In genomic region chrX:135768565-135768964, GRCm38 (mm10) we compare ENCODE assay signal across 31 mouse cellular contexts. TPM values are rescaled to one million over a fixed set of nuclear protein-coding genes. Genes with fewer than 3 reads are reported as not detected.
DNase-seq lines count a peak whose midpoint lies in the region; ATAC-seq and TF ChIP-seq lines count a peak whose summit lies in the region.
"Had no signal": no experiment of that assay in that cellular context is flagged by ENCODE, and none has a peak within 500 bp of the region (broad histone marks: within the 10 kb centered on the region; RNA-seq: fewer than 3 reads in every experiment).

No protein-coding gene starts in this region.

- no peaks in the 10 kb centered on the region for H3K9me3 ChIP-seq in stomach, embryonic 15.5 days
- no peaks in the 10 kb centered on the region for H3K9me3 ChIP-seq in stomach, postnatal 0 days (ENCODE audit: control insufficient read depth, low read length)
- H3K9me3 ChIP-seq in MEL (replicated peaks; ENCODE audit: insufficient read depth, low read length) = no peaks in the 10 kb centered on the region
- H3K9me3 ChIP-seq in intestine, embryonic 15.5 days = no peaks in the 10 kb centered on the region
- no peaks in the 10 kb centered on the region for H3K9me3 ChIP-seq in intestine, postnatal 0 days (ENCODE audit: control insufficient read depth)
- no peaks in the 10 kb centered on the region for H3K9me3 ChIP-seq in forebrain, embryonic 11.5 days (ENCODE audit: control insufficient read depth, low read length)
- H3K9me3 ChIP-seq: embryonic facial prominence, embryonic 13.5 days; embryonic facial prominence, embryonic 15.5 days; forebrain, embryonic 10.5 days; forebrain, embryonic 13.5 days; forebrain, embryonic 15.5 days; G1E had no signal

- H3K4me1 ChIP-seq in stomach, embryonic 15.5 days = no peaks in the 10 kb centered on the region
- H3K4me1 ChIP-seq in stomach, postnatal 0 days (replicated peaks; ENCODE audit: control insufficient read depth, insufficient read depth) = no peaks in the 10 kb centered on the region
- H3K4me1 ChIP-seq in MEL (ENCODE audit: control insufficient read depth in 1 of 2, insufficient read depth in 2 of 2, low read length in 2 of 2) = peaks cover 13% of the 10 kb centered on the region in 2 experiments
- H3K4me1 ChIP-seq in intestine, embryonic 15.5 days (replicated peaks) = no peaks in the 10 kb centered on the region
- H3K4me1 ChIP-seq in intestine, postnatal 0 days (replicated peaks; ENCODE audit: control insufficient read depth, insufficient read depth, low read length) = no peaks in the 10 kb centered on the region
- H3K4me1 ChIP-seq in forebrain, embryonic 11.5 days (replicated peaks; ENCODE audit: control insufficient read depth, insufficient read depth, low read length) = no peaks in the 10 kb centered on the region
- H3K4me1 ChIP-seq: embryonic facial prominence, embryonic 13.5 days; embryonic facial prominence, embryonic 15.5 days; forebrain, embryonic 10.5 days; forebrain, embryonic 13.5 days; forebrain, embryonic 15.5 days had no signal

- ATAC-seq in stomach, embryonic 15.5 days (ENCODE audit: insufficient read depth, low FRiP score, low read depth) = peak; percentile 68; the same call in 1 of the 2 replicates
- ATAC-seq in stomach, postnatal 0 days (ENCODE audit: low FRiP score, low TSS enrichment) = no peak
- peak; percentile 82 for ATAC-seq in intestine, embryonic 15.5 days
- ATAC-seq in intestine, postnatal 0 days = peak; percentile 28; the same call in 1 of the 2 replicates
- ATAC-seq in forebrain, embryonic 11.5 days (replicated peaks; ENCODE audit: low FRiP score) = no peak
- ATAC-seq: CD4-positive, CD25-positive, alpha-beta regulatory T cell, adult 4 months; forebrain, embryonic 13.5 days; forebrain, embryonic 15.5 days had no signal

- H3K4me2 ChIP-seq in stomach, embryonic 15.5 days = no peak overlapping the region
- no peak overlapping the region for H3K4me2 ChIP-seq in stomach, postnatal 0 days (replicated peaks; ENCODE audit: low read depth)
- H3K4me2 ChIP-seq in intestine, embryonic 15.5 days (replicated peaks) = no peak overlapping the region
- H3K4me2 ChIP-seq in intestine, postnatal 0 days (replicated peaks; ENCODE audit: low read depth) = no peak overlapping the region
- H3K4me2 ChIP-seq in forebrain, embryonic 11.5 days (ENCODE audit: low read depth, low read length, severe bottlenecking) = no peak overlapping the region
- H3K4me2 ChIP-seq: embryonic facial prominence, embryonic 13.5 days; embryonic facial prominence, embryonic 15.5 days; forebrain, embryonic 13.5 days; forebrain, embryonic 15.5 days had no signal

- TF ChIP-seq CTCF in stomach, postnatal 0 days (IDR thresholded peaks at IDR 0.05; ENCODE audit: low read depth) = no peak
- no peak for TF ChIP-seq CTCF in MEL (IDR thresholded peaks at IDR 0.05 in 2 of 3, conservative IDR thresholded peaks at IDR 0.05 in 1 of 3; ENCODE audit: control insufficient read depth in 1 of 3, insufficient read depth in 1 of 3, low read depth in 2 of 3, low read length in 3 of 3, poor library complexity in 1 of 3, severe bottlenecking in 1 of 3)
- TF ChIP-seq CTCF in intestine, postnatal 0 days (IDR thresholded peaks at IDR 0.05; ENCODE audit: low read depth) = no peak

- TF ChIP-seq POLR2A in MEL (IDR thresholded peaks at IDR 0.05; ENCODE audit: control insufficient read depth in 1 of 2, insufficient read depth in 1 of 2, low read depth in 1 of 2, low read length in 2 of 2, poor library complexity in 1 of 2) = no peak

- H3K27me3 ChIP-seq in stomach, embryonic 15.5 days (replicated peaks) = no peaks in the 10 kb centered on the region
- no peaks in the 10 kb centered on the region for H3K27me3 ChIP-seq in stomach, postnatal 0 days (ENCODE audit: control insufficient read depth, insufficient read depth, low read length)
- H3K27me3 ChIP-seq in MEL (ENCODE audit: control insufficient read depth in 1 of 2, insufficient read depth in 2 of 2, low read length in 2 of 2) = no peaks in the 10 kb centered on the region
- H3K27me3 ChIP-seq in intestine, embryonic 15.5 days (replicated peaks) = no peaks in the 10 kb centered on the region
- no peaks in the 10 kb centered on the region for H3K27me3 ChIP-seq in intestine, postnatal 0 days (replicated peaks; ENCODE audit: control insufficient read depth, insufficient read depth, low read length)
- H3K27me3 ChIP-seq in forebrain, embryonic 11.5 days (ENCODE audit: control insufficient read depth, insufficient read depth, low read length) = no peaks in the 10 kb centered on the region
- H3K27me3 ChIP-seq: CH12.LX; embryonic facial prominence, embryonic 15.5 days; forebrain, embryonic 13.5 days; forebrain, embryonic 15.5 days had no signal

- WGBS in stomach, embryonic 15.5 days = 46% methylated on average over 2 of the region's 2 CpGs
- WGBS in stomach, postnatal 0 days = 41% methylated on average over 2 of the region's 2 CpGs
- WGBS in intestine, embryonic 15.5 days = 45% methylated on average over 2 of the region's 2 CpGs
- WGBS in intestine, postnatal 0 days = 36% methylated on average over 2 of the region's 2 CpGs
- 93% methylated on average over 2 of the region's 2 CpGs for WGBS in forebrain, embryonic 11.5 days

- no peaks in the 10 kb centered on the region for H3K36me3 ChIP-seq in stomach, embryonic 15.5 days
- H3K36me3 ChIP-seq in stomach, postnatal 0 days (ENCODE audit: control insufficient read depth, insufficient read depth, low read length) = no peaks in the 10 kb centered on the region
- H3K36me3 ChIP-seq in MEL (ENCODE audit: control insufficient read depth in 1 of 2, insufficient read depth in 2 of 2, low read length in 2 of 2) = peaks cover 0 to 15% of the 10 kb centered on the region in 2 experiments; a peak in 2 of 4 replicates
- no peaks in the 10 kb centered on the region for H3K36me3 ChIP-seq in intestine, embryonic 15.5 days
- no peaks in the 10 kb centered on the region for H3K36me3 ChIP-seq in intestine, postnatal 0 days (ENCODE audit: control insufficient read depth, insufficient read depth)
- no peaks in the 10 kb centered on the region for H3K36me3 ChIP-seq in forebrain, embryonic 11.5 days (ENCODE audit: control insufficient read depth, insufficient read depth, low read length)
- H3K36me3 ChIP-seq: embryonic facial prominence, embryonic 15.5 days; forebrain, embryonic 15.5 days had no signal

- no peak overlapping the region for H3K27ac ChIP-seq in stomach, embryonic 15.5 days
- no peak overlapping the region for H3K27ac ChIP-seq in stomach, postnatal 0 days (replicated peaks)
- peak overlapping the region; percentile 49 for H3K27ac ChIP-seq in MEL (ENCODE audit: control insufficient read depth, low read depth, low read length)
- H3K27ac ChIP-seq in intestine, embryonic 15.5 days = no peak overlapping the region
- H3K27ac ChIP-seq in intestine, postnatal 0 days (ENCODE audit: low read depth, low read length) = no peak overlapping the region
- H3K27ac ChIP-seq in forebrain, embryonic 11.5 days (ENCODE audit: low read depth, low read length) = no peak overlapping the region
- H3K27ac ChIP-seq: embryonic facial prominence, embryonic 13.5 days; embryonic facial prominence, embryonic 15.5 days; forebrain, embryonic 10.5 days; forebrain, embryonic 13.5 days; forebrain, embryonic 15.5 days had no signal

- no peak for TF ChIP-seq EP300 in stomach, postnatal 0 days (optimal IDR thresholded peaks at IDR 0.05)
- peak in 1 of 2 experiments; percentile 10; a peak in 1 of 4 replicates for TF ChIP-seq EP300 in MEL (IDR thresholded peaks at IDR 0.05; ENCODE audit: low read depth in 1 of 2, low read length in 2 of 2)

- no peak overlapping the region for H3K4me3 ChIP-seq in stomach, embryonic 15.5 days (replicated peaks)
- no peak overlapping the region for H3K4me3 ChIP-seq in stomach, postnatal 0 days (ENCODE audit: low read depth, low read length)
- H3K4me3 ChIP-seq in MEL (ENCODE audit: control insufficient read depth in 1 of 2, insufficient read depth in 1 of 2, low read depth in 2 of 2, low read length in 2 of 2) = no peak overlapping the region
- H3K4me3 ChIP-seq in intestine, embryonic 15.5 days (replicated peaks) = no peak overlapping the region
- no peak overlapping the region for H3K4me3 ChIP-seq in intestine, postnatal 0 days (ENCODE audit: low read depth, low read length)
- H3K4me3 ChIP-seq in forebrain, embryonic 11.5 days (ENCODE audit: low read depth, low read length) = no peak overlapping the region
- H3K4me3 ChIP-seq: embryonic facial prominence, embryonic 13.5 days; embryonic facial prominence, embryonic 15.5 days; erythroblast, embryonic 14.5 days; forebrain, embryonic 10.5 days; forebrain, embryonic 13.5 days; forebrain, embryonic 15.5 days had no signal

- no peak for DNase-seq in stomach, postnatal 0 days (ENCODE audit: low spot score)
- no peak for DNase-seq in MEL (ENCODE audit: low read depth, low spot score)
- DNase-seq in kidney, postnatal 14 days = no peak
- DNase-seq in forebrain, embryonic 11.5 days (ENCODE audit: low spot score) = no peak
- DNase-seq: adrenal gland, adult 2 months; adrenal gland, postnatal 10 days; adrenal gland, postnatal 25 days; B cell, adult 2 months; cerebellum, adult 11 months; cerebellum, adult 18-20 months; cerebellum, adult 8-10 months; cerebellum, adult 9-11 months; cerebellum, postnatal 14 days; cerebellum, postnatal 36 days; embryo, embryonic 11 days had no signal

- no peaks in the 10 kb centered on the region for H3K79me2 ChIP-seq in MEL (ENCODE audit: control insufficient read depth, insufficient read depth, low read length, poor library complexity)

- no peak for TF ChIP-seq RAD21 in MEL (IDR thresholded peaks at IDR 0.05; ENCODE audit: low read depth, low read length)

- H3K9ac ChIP-seq in stomach, embryonic 15.5 days = no peak overlapping the region
- H3K9ac ChIP-seq in stomach, postnatal 0 days (ENCODE audit: low read length) = no peak overlapping the region
- no peak overlapping the region for H3K9ac ChIP-seq in MEL (ENCODE audit: control insufficient read depth, low read depth, low read length, poor library complexity, severe bottlenecking)
- no peak overlapping the region for H3K9ac ChIP-seq in intestine, embryonic 15.5 days
- no peak overlapping the region for H3K9ac ChIP-seq in intestine, postnatal 0 days (ENCODE audit: low read depth, low read length)
- no peak overlapping the region for H3K9ac ChIP-seq in forebrain, embryonic 11.5 days (ENCODE audit: low read length)
- H3K9ac ChIP-seq: embryonic facial prominence, embryonic 13.5 days; embryonic facial prominence, embryonic 15.5 days; forebrain, embryonic 13.5 days; forebrain, embryonic 15.5 days had no signal

RNA-seq across cellular contexts. Expression of gene Armcx5, which starts 26.0 kb away (rescaled TPM):
- polyA plus RNA-seq in stomach, embryonic 15.5 days (2015; fragmentation: Nextera tagmentation; extraction: Ambion mirVana) = 8.0 and 9.4 TPM in 2 replicates
- 6.5 TPM in 2 replicates for polyA plus RNA-seq in stomach, postnatal 0 days (2015; fragmentation: Nextera tagmentation; extraction: Ambion mirVana)
- total RNA-seq in MEL (2012; rRNA removed) = 8.4 and 8.6 TPM in 2 replicates
- 1 to 10 TPM in 1 of 2 experiments, not detected in 1; 8.6 TPM for polyA plus RNA-seq in MEL (2012; ENCODE audit: insufficient read depth in 1 of 2, insufficient read length in 2 of 2, low read depth in 1 of 2, low replicate concordance in 2 of 2, missing spikeins in 1 of 2)
- 6.8 and 7.2 TPM in 2 replicates for polyA plus RNA-seq in intestine, embryonic 15.5 days (2015; fragmentation: Nextera tagmentation; extraction: Ambion mirVana)
- 4.3 and 4.8 TPM in 2 replicates for polyA plus RNA-seq in intestine, postnatal 0 days (2015; fragmentation: Nextera tagmentation; extraction: Ambion mirVana)
- polyA plus RNA-seq in forebrain, embryonic 11.5 days (2014; fragmentation: Nextera tagmentation; extraction: Ambion mirVana) = 9.7 and 10.2 TPM in 2 replicates

RNA-seq across cellular contexts. Expression of gene Gprasp1, which starts 26.0 kb away (rescaled TPM):
- polyA plus RNA-seq in stomach, embryonic 15.5 days (2015; fragmentation: Nextera tagmentation; extraction: Ambion mirVana) = 32.8 and 36.1 TPM in 2 replicates
- polyA plus RNA-seq in stomach, postnatal 0 days (2015; fragmentation: Nextera tagmentation; extraction: Ambion mirVana) = 10.9 and 11.3 TPM in 2 replicates
- total RNA-seq in MEL (2012; rRNA removed) = 13.3 and 13.8 TPM in 2 replicates
- 10 to 100 TPM in 1 of 2 experiments, not detected in 1; 25.0 TPM for polyA plus RNA-seq in MEL (2012; ENCODE audit: insufficient read depth in 1 of 2, insufficient read length in 2 of 2, low read depth in 1 of 2, low replicate concordance in 2 of 2, missing spikeins in 1 of 2)
- polyA plus RNA-seq in intestine, embryonic 15.5 days (2015; fragmentation: Nextera tagmentation; extraction: Ambion mirVana) = 27.7 and 30.0 TPM in 2 replicates
- 11.0 and 12.5 TPM in 2 replicates for polyA plus RNA-seq in intestine, postnatal 0 days (2015; fragmentation: Nextera tagmentation; extraction: Ambion mirVana)
- 78.1 and 81.5 TPM in 2 replicates for polyA plus RNA-seq in forebrain, embryonic 11.5 days (2014; fragmentation: Nextera tagmentation; extraction: Ambion mirVana)

RNA-seq across cellular contexts. Expression of gene Bhlhb9, which starts 28.8 kb away (rescaled TPM):
- 41.6 and 43.3 TPM in 2 replicates for polyA plus RNA-seq in stomach, embryonic 15.5 days (2015; fragmentation: Nextera tagmentation; extraction: Ambion mirVana)
- polyA plus RNA-seq in stomach, postnatal 0 days (2015; fragmentation: Nextera tagmentation; extraction: Ambion mirVana) = 16.1 and 16.6 TPM in 2 replicates
- not detected in 2 replicates for total RNA-seq in MEL (2012; rRNA removed)
- polyA plus RNA-seq in MEL (2012; ENCODE audit: insufficient read depth in 1 of 2, insufficient read length in 2 of 2, low read depth in 1 of 2, low replicate concordance in 2 of 2, missing spikeins in 1 of 2) = under 1 TPM in 1 of 2 experiments, not detected in 1; 0.01 TPM
- polyA plus RNA-seq in intestine, embryonic 15.5 days (2015; fragmentation: Nextera tagmentation; extraction: Ambion mirVana) = 32.6 and 35.7 TPM in 2 replicates
- 9.2 and 10.0 TPM in 2 replicates for polyA plus RNA-seq in intestine, postnatal 0 days (2015; fragmentation: Nextera tagmentation; extraction: Ambion mirVana)
- polyA plus RNA-seq in forebrain, embryonic 11.5 days (2014; fragmentation: Nextera tagmentation; extraction: Ambion mirVana) = 65.5 and 71.6 TPM in 2 replicates

RNA-seq across cellular contexts. Expression of gene Tmsb15a, which starts 43.5 kb away (rescaled TPM):
- not detected in 2 replicates for polyA plus RNA-seq in stomach, embryonic 15.5 days (2015; fragmentation: Nextera tagmentation; extraction: Ambion mirVana)
- polyA plus RNA-seq in stomach, postnatal 0 days (2015; fragmentation: Nextera tagmentation; extraction: Ambion mirVana) = not detected in 2 replicates
- not detected in 2 replicates for total RNA-seq in MEL (2012; rRNA removed)
- polyA plus RNA-seq in MEL (2012; ENCODE audit: insufficient read depth in 1 of 2, insufficient read length in 2 of 2, low read depth in 1 of 2, low replicate concordance in 2 of 2, missing spikeins in 1 of 2) = not detected
- 0.67 TPM in 1 of 2 replicates, not detected in the other for polyA plus RNA-seq in intestine, embryonic 15.5 days (2015; fragmentation: Nextera tagmentation; extraction: Ambion mirVana)
- polyA plus RNA-seq in intestine, postnatal 0 days (2015; fragmentation: Nextera tagmentation; extraction: Ambion mirVana) = not detected in 2 replicates
- not detected in 2 replicates for polyA plus RNA-seq in forebrain, embryonic 11.5 days (2014; fragmentation: Nextera tagmentation; extraction: Ambion mirVana)
- total RNA-seq: adrenal gland, postnatal 10 days; adrenal gland, postnatal 25 days; adrenal gland, postnatal 4 days; CH12.LX; common myeloid progenitor, adult 5-6 weeks; G1E had no signal
- polyA plus RNA-seq: adrenal gland, adult 2 months; brain, embryonic 14.5 days; CD4-positive, CD25-positive, alpha-beta regulatory T cell, adult 4 months; embryonic facial prominence, embryonic 11.5 days; embryonic facial prominence, embryonic 13.5 days; erythroblast, embryonic 14.5 days; forebrain, embryonic 10.5 days; forebrain, embryonic 13.5 days; forebrain, embryonic 15.5 days; G1E had no signal

Comparison
In these comparisons a context has a peak if more than half of its experiments do, and no peak if none do; other contexts are left out.
1. ATAC-seq: peak in stomach, embryonic 15.5 days (single experiment), intestine, embryonic 15.5 days (single experiment) and intestine, postnatal 0 days (single experiment); none in stomach, postnatal 0 days (single experiment) and forebrain, embryonic 11.5 days (single experiment).
2. RNA of gene Bhlhb9, which starts 28.8 kb away (polyA plus RNA-seq): 65.5 to 71.6 TPM in forebrain, embryonic 11.5 days, 41.6 to 43.3 TPM in stomach, embryonic 15.5 days, 32.6 to 35.7 TPM in intestine, embryonic 15.5 days, 16.1 to 16.6 TPM in stomach, postnatal 0 days and 9.2 to 10.0 TPM in intestine, postnatal 0 days; 0.01 TPM in MEL; every median in the first group is over 10 times any median in the second.